8 mouse cellular contexts compared by ENCODE assay signal in genomic region chrX:140600410-140601109, GRCm38 (mm10). TPM values are rescaled to one million over a fixed set of nuclear protein-coding genes. Genes with fewer than 3 reads are reported as not detected.
DNase-seq lines count a peak whose midpoint lies in the region; ATAC-seq lines count a peak whose summit lies in the region.

Gene Tsc22d3, minus strand, starts transcription at chrX:140600659.

- H3K4me2 ChIP-seq in heart, embryonic 12.5 days, result peak within 1 kb of the TSS; percentile 79
- peak within 1 kb of the TSS; percentile 81 for H3K4me2 ChIP-seq in kidney, embryonic 15.5 days
- peak within 1 kb of the TSS; percentile 77 for H3K4me2 ChIP-seq in limb, embryonic 15.5 days
- H3K4me2 ChIP-seq in midbrain, embryonic 16.5 days (ENCODE audit: low read length), result peak within 1 kb of the TSS; percentile 75

- ATAC-seq in heart, embryonic 12.5 days (ENCODE audit: insufficient number of reproducible peaks, low FRiP score), result peak; percentile 58
- ATAC-seq in kidney, embryonic 15.5 days (replicated peaks; ENCODE audit: low FRiP score), result 0 out of 2 replicates have a peak, but pooled peaks have one; percentile 50
- ATAC-seq in limb, embryonic 15.5 days (ENCODE audit: insufficient number of reproducible peaks, low FRiP score, low TSS enrichment, low read depth), result no peak
- peak; percentile 76 for ATAC-seq in midbrain, embryonic 16.5 days

- peaks cover 3% of the 10 kb centered on the region for H3K4me1 ChIP-seq in erythroblast, embryonic 14.5 days (ENCODE audit: control insufficient read depth)
- H3K4me1 ChIP-seq in heart, embryonic 12.5 days (replicated peaks), result no peaks in the 10 kb centered on the region
- H3K4me1 ChIP-seq in kidney, embryonic 15.5 days, result peaks cover 14% of the 10 kb centered on the region; the same call in 1 of the 2 replicates
- H3K4me1 ChIP-seq in limb, embryonic 15.5 days, result peaks cover 6% of the 10 kb centered on the region
- 0 out of 2 replicates have a peak, but pooled peaks cover 6% of the 10 kb centered on the region for H3K4me1 ChIP-seq in midbrain, embryonic 16.5 days (ENCODE audit: control insufficient read depth, insufficient read depth, low read length)

- WGBS in heart, embryonic 12.5 days, result 15% methylated on average over 28 of the region's 28 CpGs
- WGBS in kidney, embryonic 15.5 days, result 23% methylated on average over 28 of the region's 28 CpGs
- 23% methylated on average over 28 of the region's 28 CpGs for WGBS in limb, embryonic 15.5 days
- WGBS in midbrain, embryonic 16.5 days, result 25% methylated on average over 28 of the region's 28 CpGs

- H3K9ac ChIP-seq in heart, embryonic 12.5 days, result peak within 1 kb of the TSS; percentile 86
- no peak within 1 kb of the TSS for H3K9ac ChIP-seq in kidney, embryonic 15.5 days
- peak within 1 kb of the TSS; percentile 18; the same call in 1 of the 2 replicates for H3K9ac ChIP-seq in limb, embryonic 15.5 days
- H3K9ac ChIP-seq in midbrain, embryonic 16.5 days (ENCODE audit: low read depth, low read length), result no peak within 1 kb of the TSS

- H3K36me3 ChIP-seq in erythroblast, embryonic 14.5 days (ENCODE audit: control insufficient read depth), result no peaks in the 10 kb centered on the region
- H3K36me3 ChIP-seq in heart, embryonic 12.5 days, result peaks cover under 1% of the 10 kb centered on the region; the same call in 1 of the 2 replicates
- H3K36me3 ChIP-seq in kidney, embryonic 15.5 days, result no peaks in the 10 kb centered on the region
- no peaks in the 10 kb centered on the region for H3K36me3 ChIP-seq in limb, embryonic 15.5 days
- no peaks in the 10 kb centered on the region for H3K36me3 ChIP-seq in midbrain, embryonic 16.5 days (ENCODE audit: control insufficient read depth, insufficient read depth, low read length)
- no peaks in the 10 kb centered on the region for H3K36me3 ChIP-seq in splenic B cell, adult 2 months (ENCODE audit: control insufficient read depth, insufficient read depth, low read length, poor library complexity, severe bottlenecking)

- peak within 1 kb of the TSS; percentile 54 for H3K4me3 ChIP-seq in erythroblast, embryonic 14.5 days (replicated peaks)
- H3K4me3 ChIP-seq in heart, embryonic 12.5 days, result peak within 1 kb of the TSS; percentile 67
- H3K4me3 ChIP-seq in kidney, embryonic 15.5 days (replicated peaks), result peak within 1 kb of the TSS; percentile 56
- peak within 1 kb of the TSS; percentile 51 for H3K4me3 ChIP-seq in limb, embryonic 15.5 days
- peak within 1 kb of the TSS; percentile 55 for H3K4me3 ChIP-seq in midbrain, embryonic 16.5 days (ENCODE audit: low read depth, low read length)

- DNase-seq in CD4-positive helper T cell, adult 2 months (ENCODE audit: low read depth, low spot score), result peak; percentile 63
- peak in 1 of 2 experiments; percentile 5 for DNase-seq in adrenal gland, postnatal 4 days (ENCODE audit: low spot score in 2 of 2)
- DNase-seq in splenic B cell, adult 2 months (ENCODE audit: low read depth, low spot score), result peak; percentile 84

- H3K9me3 ChIP-seq in erythroblast, embryonic 14.5 days (ENCODE audit: control insufficient read depth, low read length), result peaks cover 14% of the 10 kb centered on the region
- H3K9me3 ChIP-seq in heart, embryonic 12.5 days (replicated peaks), result no peaks in the 10 kb centered on the region; the same call in 1 of the 2 replicates
- H3K9me3 ChIP-seq in kidney, embryonic 15.5 days (replicated peaks), result no peaks in the 10 kb centered on the region
- no peaks in the 10 kb centered on the region for H3K9me3 ChIP-seq in limb, embryonic 15.5 days
- H3K9me3 ChIP-seq in midbrain, embryonic 16.5 days (replicated peaks; ENCODE audit: control insufficient read depth, low read length, poor library complexity, severe bottlenecking), result no peaks in the 10 kb centered on the region

- peak within 1 kb of the TSS; percentile 88 for H3K27ac ChIP-seq in heart, embryonic 12.5 days (ENCODE audit: poor library complexity, severe bottlenecking)
- no peak within 1 kb of the TSS for H3K27ac ChIP-seq in kidney, embryonic 15.5 days
- H3K27ac ChIP-seq in limb, embryonic 15.5 days, result no peak within 1 kb of the TSS
- no peak within 1 kb of the TSS for H3K27ac ChIP-seq in midbrain, embryonic 16.5 days (ENCODE audit: low read length)

- peaks cover 56% of the 10 kb centered on the region for H3K27me3 ChIP-seq in erythroblast, embryonic 14.5 days (ENCODE audit: control insufficient read depth)
- H3K27me3 ChIP-seq in heart, embryonic 12.5 days (replicated peaks), result peaks cover 33% of the 10 kb centered on the region; the same call in 1 of the 2 replicates
- peaks cover 75% of the 10 kb centered on the region for H3K27me3 ChIP-seq in kidney, embryonic 15.5 days
- H3K27me3 ChIP-seq in limb, embryonic 15.5 days, result peaks cover 64% of the 10 kb centered on the region
- peaks cover 28% of the 10 kb centered on the region for H3K27me3 ChIP-seq in midbrain, embryonic 16.5 days (ENCODE audit: control insufficient read depth, insufficient read depth, low read depth, low read length)
- H3K27me3 ChIP-seq in splenic B cell, adult 2 months (ENCODE audit: control insufficient read depth, insufficient read depth, low read length, poor library complexity, severe bottlenecking), result no peaks in the 10 kb centered on the region

RNA-seq across cellular contexts. Expression of gene Tsc22d3, which starts in this region (rescaled TPM):
- total RNA-seq in adrenal gland, postnatal 4 days (2021), result 10 to 100 TPM; 74.0 to 79.1 TPM
- polyA plus RNA-seq in erythroblast, embryonic 14.5 days (2012), result 0.07 and 0.22 TPM in 2 replicates
- polyA plus RNA-seq in heart, embryonic 12.5 days (2016; fragmentation: Nextera tagmentation; extraction: Ambion mirVana), result 198 and 207 TPM in 2 replicates
- polyA plus RNA-seq in kidney, embryonic 15.5 days (2015; fragmentation: Nextera tagmentation; extraction: Ambion mirVana), result 98.2 and 98.7 TPM in 2 replicates
- 131 and 151 TPM in 2 replicates for polyA plus RNA-seq in limb, embryonic 15.5 days (2015; fragmentation: Nextera tagmentation; extraction: Ambion mirVana)
- polyA plus RNA-seq in midbrain, embryonic 16.5 days (2015; fragmentation: Nextera tagmentation; extraction: Ambion mirVana), result 127 and 133 TPM in 2 replicates

Comparison
In these comparisons a context has a peak if more than half of its experiments do, and no peak if none do; other contexts are left out.
1. RNA of gene Tsc22d3 (polyA plus RNA-seq): 198 to 207 TPM in heart, embryonic 12.5 days, 127 to 133 TPM in midbrain, embryonic 16.5 days, 131 to 151 TPM in limb, embryonic 15.5 days and 98.2 to 98.7 TPM in kidney, embryonic 15.5 days; 0.07 to 0.22 TPM in erythroblast, embryonic 14.5 days; every median in the first group is over 10 times any median in the second.
2. H3K9ac ChIP-seq: peak in heart, embryonic 12.5 days (single experiment) and limb, embryonic 15.5 days (single experiment); none in kidney, embryonic 15.5 days (single experiment) and midbrain, embryonic 16.5 days (single experiment).
3. Peak in every context shown above with its lines, with median percentiles within 50 percentile points of each other: H3K4me3 ChIP-seq and H3K4me2 ChIP-seq.